Mouse (Mus musculus) midbrain, embryonic 15.5 days (tissue): ENCODE results near the gene Baz2b. TPM values are rescaled to one million over a fixed set of nuclear protein-coding genes. Genes with fewer than 3 reads are reported as not detected.

Source experiments
- ATAC-seq: fragments of 200-750 bp; cut with Nextera tagmentation; replicated peaks from 2 replicates; pipeline ENCODE4 v1.8.0; 2017; ENCODE audit warnings: moderate TSS enrichment
- H3K27ac ChIP-seq: fragments of 300-500 bp; sonication (generic); 2 replicates; pipeline ENCODE4 v1.5.1; 2015; ENCODE audit warnings: mild to moderate bottlenecking, inconsistent platforms
- H3K27me3 ChIP-seq: fragments of 300-500 bp; sonication (generic); replicated peaks from 2 replicates; pipeline ENCODE4 v1.6.1; 2015; ENCODE audit warnings: inconsistent platforms
- H3K36me3 ChIP-seq: fragments of 300-500 bp; sonication (generic); replicated peaks from 2 replicates; pipeline ENCODE4 v1.6.1; 2015; ENCODE audit warnings: inconsistent platforms
- H3K4me1 ChIP-seq: fragments of 300-500 bp; sonication (generic); 2 replicates; pipeline ENCODE4 v1.6.1; 2015; ENCODE audit warnings: inconsistent platforms
- H3K4me2 ChIP-seq: fragments of 300-500 bp; sonication (generic); 2 replicates; pipeline ENCODE4 v1.6.1; 2015; ENCODE audit warnings: inconsistent platforms, mild to moderate bottlenecking, moderate library complexity
- H3K4me3 ChIP-seq: fragments of 300-500 bp; sonication (generic); 2 replicates; pipeline ENCODE4 v1.5.1; 2015; ENCODE audit warnings: mild to moderate bottlenecking, inconsistent platforms
- H3K9ac ChIP-seq: fragments of 300-500 bp; sonication (generic); 2 replicates; pipeline ENCODE4 v1.6.1; 2015; ENCODE audit warnings: mild to moderate bottlenecking, inconsistent platforms
- H3K9me3 ChIP-seq: fragments of 300-500 bp; sonication (generic); 2 replicates; pipeline ENCODE4 v1.6.1; 2016; ENCODE audit warnings: inconsistent platforms
- WGBS: fragments of 180-500 bp; shearing (Covaris S2); methylation state at CpG from one replicate; pipeline ENCODE4 v1.1.7; 2015; ENCODE audit warnings: mixed read lengths; 5-methylcytosine and 5-hydroxymethylcytosine counted together
- polyA plus RNA-seq: library from polyadenylated mRNA; unstranded; fragments of >200 nt; fragmentation: Nextera tagmentation; extraction: Ambion mirVana; gene quantifications from 2 replicates; pipeline ENCODE4 v1.2.1, GENCODE M21; 2015

The Baz2b gene
- 76.3 and 86.7 TPM in 2 replicates for polyA plus RNA-seq

GRCm38 (mm10) chr2:60209703-60210651 lies at the start of gene Baz2b, which contains the start of gene March7:
TSS of gene Baz2b (minus strand) at chr2:60209839.
TSS of gene March7 (plus strand) at chr2:60209887.
- no peaks in the 10 kb centered on the region for H3K27me3 ChIP-seq
- no peaks in the 10 kb centered on the region for H3K36me3 ChIP-seq
- H3K4me2 ChIP-seq, result peak within 1 kb of the TSS; percentile 59
- peak; percentile 92 for ATAC-seq
- H3K27ac ChIP-seq, result peak within 1 kb of the TSS; percentile 92
- H3K4me1 ChIP-seq, result peaks cover 31% of the 10 kb centered on the region
- peak within 1 kb of the TSS; percentile 78 for H3K9ac ChIP-seq
- WGBS, result under 1% methylated on average over 98 of the region's 109 CpGs
- H3K9me3 ChIP-seq, result no peaks in the 10 kb centered on the region
- H3K4me3 ChIP-seq, result peak within 1 kb of the TSS; percentile 84

GRCm38 (mm10) chr2:60259186-60259585 lies 49.5 kb upstream of the Baz2b start:
- Histone ChIP-seq H3K4me3 (no peak overlapping the region), H3K36me3 (no peaks in the 10 kb centered on the region), H3K4me1 (no peaks in the 10 kb centered on the region), H3K9ac (no peak overlapping the region), H3K27ac (no peak overlapping the region), H3K27me3 (no peaks in the 10 kb centered on the region), H3K9me3 (no peaks in the 10 kb centered on the region), H3K4me2 (no peak overlapping the region)
- ATAC-seq, result no peak
- WGBS, result 97% methylated on average over 5 of the region's 5 CpGs

GRCm38 (mm10) chr2:60256751-60257150 lies 47.1 kb upstream of the Baz2b start:
- Histone ChIP-seq H3K9ac (no peak overlapping the region), H3K4me3 (no peak overlapping the region), H3K4me2 (no peak overlapping the region), H3K4me1 (no peaks in the 10 kb centered on the region), H3K9me3 (no peaks in the 10 kb centered on the region), H3K27me3 (no peaks in the 10 kb centered on the region), H3K36me3 (no peaks in the 10 kb centered on the region), H3K27ac (no peak overlapping the region)
- WGBS, result 82% methylated on average over 2 of the region's 2 CpGs
- ATAC-seq, result no peak

DNA sequence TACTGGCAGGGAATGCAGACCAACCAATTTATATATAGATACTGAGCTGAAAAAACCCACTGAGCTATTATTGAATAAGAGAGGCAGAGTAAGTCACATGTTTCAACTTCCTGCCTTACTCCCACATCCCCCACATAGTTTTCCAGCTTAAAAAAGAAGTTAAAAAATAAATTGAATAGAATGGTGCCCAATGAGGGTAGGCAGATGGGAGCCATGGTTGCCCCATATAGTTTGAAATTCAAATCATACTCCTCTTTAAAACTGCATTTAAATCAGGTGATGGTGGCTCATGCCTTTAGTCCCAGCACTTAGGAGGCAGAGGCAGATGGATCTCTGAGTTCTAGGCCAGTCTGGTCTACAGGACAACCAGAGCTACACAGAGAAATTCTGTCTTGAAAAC lies 43.9 kb upstream of the Baz2b start:
- H3K4me3 ChIP-seq, result no peak overlapping the region
- H3K36me3 ChIP-seq, result 0 out of 2 replicates have a peak, but pooled peaks cover 4% of the 10 kb centered on the region
- no peak for ATAC-seq
- no peak overlapping the region for H3K9ac ChIP-seq
- no peak overlapping the region for H3K4me2 ChIP-seq
- no peaks in the 10 kb centered on the region for H3K9me3 ChIP-seq
- H3K27ac ChIP-seq, result no peak overlapping the region
- H3K4me1 ChIP-seq, result no peaks in the 10 kb centered on the region
- H3K27me3 ChIP-seq, result no peaks in the 10 kb centered on the region

GRCm38 (mm10) chr2:60252782-60253181 lies 43.1 kb upstream of the Baz2b start:
- no peak overlapping the region for H3K9ac ChIP-seq
- no peak for ATAC-seq
- no peak overlapping the region for H3K4me2 ChIP-seq
- 87% methylated on average over 4 of the region's 4 CpGs for WGBS
- 0 out of 2 replicates have a peak, but pooled peaks cover 4% of the 10 kb centered on the region for H3K36me3 ChIP-seq
- no peak overlapping the region for H3K4me3 ChIP-seq
- H3K9me3 ChIP-seq, result no peaks in the 10 kb centered on the region
- no peak overlapping the region for H3K27ac ChIP-seq
- H3K4me1 ChIP-seq, result no peaks in the 10 kb centered on the region
- no peaks in the 10 kb centered on the region for H3K27me3 ChIP-seq

DNA sequence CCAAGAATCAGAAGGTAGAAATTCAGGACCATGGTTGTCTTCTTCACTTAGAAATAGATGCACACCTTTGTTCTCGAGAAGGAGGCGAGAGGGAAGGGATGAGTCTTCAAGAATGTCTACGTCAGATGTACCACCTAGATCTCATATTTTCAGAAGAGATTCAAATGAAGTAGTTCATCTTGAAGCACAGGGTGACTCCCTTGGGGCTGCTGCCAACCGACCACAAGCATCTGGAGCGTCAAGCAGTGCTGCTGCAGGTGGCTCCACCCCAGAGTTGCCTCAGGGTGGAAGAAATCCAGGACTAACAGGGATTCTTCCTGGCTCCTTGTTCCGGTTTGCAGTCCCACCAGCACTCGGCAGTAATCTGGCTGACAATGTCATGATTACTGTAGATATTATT lies 24.9 kb upstream of the Baz2b start:
- Histone ChIP-seq H3K4me3 (no peak overlapping the region), H3K27ac (no peak overlapping the region), H3K36me3 (peaks cover 37% of the 10 kb centered on the region), H3K9ac (no peak overlapping the region), H3K4me1 (no peaks in the 10 kb centered on the region), H3K27me3 (no peaks in the 10 kb centered on the region), H3K9me3 (no peaks in the 10 kb centered on the region), H3K4me2 (no peak overlapping the region)
- no peak for ATAC-seq
- 84% methylated on average over 7 of the region's 7 CpGs for WGBS

GRCm38 (mm10) chr2:60233147-60233546 lies 23.5 kb upstream of the Baz2b start:
- no peak overlapping the region for H3K27ac ChIP-seq
- peaks cover 36% of the 10 kb centered on the region for H3K36me3 ChIP-seq
- H3K4me2 ChIP-seq, result no peak overlapping the region
- no peak overlapping the region for H3K9ac ChIP-seq
- no peaks in the 10 kb centered on the region for H3K9me3 ChIP-seq
- 72% methylated on average over 2 of the region's 2 CpGs for WGBS
- no peak for ATAC-seq
- no peaks in the 10 kb centered on the region for H3K27me3 ChIP-seq
- no peaks in the 10 kb centered on the region for H3K4me1 ChIP-seq
- no peak overlapping the region for H3K4me3 ChIP-seq

DNA sequence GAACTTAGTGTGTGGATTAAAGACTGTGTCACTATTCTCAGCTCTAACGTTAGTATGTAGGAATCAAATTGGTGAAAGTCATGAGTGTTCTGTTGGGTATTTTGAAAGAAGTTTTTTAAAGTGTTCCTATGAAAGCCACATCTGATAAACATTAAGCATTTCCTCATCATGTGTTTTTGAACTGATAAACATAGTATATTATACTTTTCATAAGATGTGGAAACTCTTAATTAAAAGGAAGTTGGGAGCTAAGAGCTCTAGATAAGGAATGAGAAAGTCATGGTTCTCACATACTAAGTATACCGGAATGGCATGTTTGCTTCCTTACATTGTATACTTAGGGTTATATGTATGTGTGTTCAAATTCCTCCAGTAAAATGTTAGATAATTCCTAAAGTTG lies 20.7 kb upstream of the Baz2b start:
- H3K9me3 ChIP-seq, result no peaks in the 10 kb centered on the region
- no peaks in the 10 kb centered on the region for H3K27me3 ChIP-seq
- H3K4me2 ChIP-seq, result no peak overlapping the region
- H3K36me3 ChIP-seq, result peaks cover 23% of the 10 kb centered on the region
- WGBS, result 88% methylated on average over 2 of the region's 2 CpGs
- no peaks in the 10 kb centered on the region for H3K4me1 ChIP-seq
- no peak overlapping the region for H3K9ac ChIP-seq
- no peak overlapping the region for H3K4me3 ChIP-seq
- H3K27ac ChIP-seq, result no peak overlapping the region
- ATAC-seq, result no peak

GRCm38 (mm10) chr2:60228470-60228869 lies 18.8 kb upstream of the Baz2b start:
- Histone ChIP-seq H3K4me3 (no peak overlapping the region), H3K36me3 (peaks cover 13% of the 10 kb centered on the region; the same call in 1 of the 2 replicates), H3K27me3 (no peaks in the 10 kb centered on the region), H3K4me1 (0 out of 2 replicates have a peak, but pooled peaks cover 2% of the 10 kb centered on the region), H3K9me3 (no peaks in the 10 kb centered on the region), H3K4me2 (no peak overlapping the region), H3K27ac (no peak overlapping the region), H3K9ac (no peak overlapping the region)
- 73% methylated on average over 1 of the region's 1 CpGs for WGBS
- no peak for ATAC-seq

- H3K27me3 ChIP-seq, result no peaks in the 10 kb centered on the region
- H3K4me1 ChIP-seq, result peaks cover 9% of the 10 kb centered on the region; the same call in 1 of the 2 replicates
- no peaks in the 10 kb centered on the region for H3K36me3 ChIP-seq
- 83% methylated on average over 1 of the region's 1 CpGs for WGBS
- no peak overlapping the region for H3K4me3 ChIP-seq
- H3K4me2 ChIP-seq, result no peak overlapping the region
- no peak for ATAC-seq
- no peak overlapping the region for H3K9ac ChIP-seq
- no peak overlapping the region for H3K27ac ChIP-seq
- no peaks in the 10 kb centered on the region for H3K9me3 ChIP-seq
Observed at GRCm38 (mm10) chr2:60223489-60223888, 13.8 kb upstream of the Baz2b start.

DNA sequence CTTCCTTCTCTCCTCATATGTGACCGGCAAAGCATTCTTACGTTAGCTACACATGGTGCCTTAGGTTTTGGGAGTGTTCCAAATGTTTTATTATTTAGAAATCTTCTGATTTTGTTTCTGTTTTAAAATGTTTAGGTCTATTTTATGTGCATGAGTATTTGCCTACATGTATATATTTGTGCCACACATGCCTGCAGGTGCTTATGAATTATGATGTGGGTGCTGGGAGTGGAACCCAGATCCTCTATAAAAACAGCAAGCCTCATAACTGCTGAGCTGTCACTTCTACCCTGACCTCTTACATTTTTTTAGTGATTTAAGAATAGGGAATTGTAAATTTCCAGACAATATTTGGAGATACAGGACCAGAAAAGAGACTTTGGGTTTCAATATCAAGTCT lies 12.3 kb upstream of the Baz2b start:
- H3K4me2 ChIP-seq, result no peak overlapping the region

GRCm38 (mm10) chr2:60221236-60221635 lies 11.6 kb upstream of the Baz2b start:
- no peaks in the 10 kb centered on the region for H3K9me3 ChIP-seq
- no peaks in the 10 kb centered on the region for H3K36me3 ChIP-seq
- no peak overlapping the region for H3K9ac ChIP-seq
- no peak overlapping the region for H3K4me3 ChIP-seq
- no peak overlapping the region for H3K4me2 ChIP-seq
- H3K27ac ChIP-seq, result no peak overlapping the region
- H3K4me1 ChIP-seq, result peaks cover 18% of the 10 kb centered on the region
- no peaks in the 10 kb centered on the region for H3K27me3 ChIP-seq
- 62% methylated on average over 6 of the region's 6 CpGs for WGBS
- ATAC-seq, result no peak

More for the DNA sequence above, 12.3 kb upstream of the Baz2b start:
- ATAC-seq, result no peak
- Histone ChIP-seq H3K9me3 (no peaks in the 10 kb centered on the region), H3K27ac (no peak overlapping the region), H3K27me3 (no peaks in the 10 kb centered on the region), H3K4me3 (no peak overlapping the region), H3K9ac (no peak overlapping the region), H3K36me3 (no peaks in the 10 kb centered on the region), H3K4me1 (peaks cover 18% of the 10 kb centered on the region)
- WGBS, result 86% methylated on average over 2 of the region's 2 CpGs

GRCm38 (mm10) chr2:60217620-60218019 lies 8.0 kb upstream of the Baz2b start:
- Histone ChIP-seq H3K4me2 (no peak overlapping the region), H3K36me3 (no peaks in the 10 kb centered on the region), H3K9ac (no peak overlapping the region), H3K4me3 (no peak overlapping the region), H3K27me3 (no peaks in the 10 kb centered on the region), H3K4me1 (peaks cover 23% of the 10 kb centered on the region), H3K9me3 (no peaks in the 10 kb centered on the region), H3K27ac (no peak overlapping the region)
- ATAC-seq, result no peak
- 92% methylated on average over 6 of the region's 6 CpGs for WGBS
